Mouse (Mus musculus) spleen, adult 2 months (tissue): ENCODE results near the gene Dcun1d3. TPM values are rescaled to one million over a fixed set of nuclear protein-coding genes. Genes with fewer than 3 reads are reported as not detected.

ENCODE experiments used
- DNase-seq, 2 experiments: peaks; one replicate each; pipeline versions ENCODE4 v3.0.0 to v3.0.0-alpha.2; 2012 to 2021; ENCODE audit warnings: low spot score in 2 of 2, low read depth in 1 of 2
- H3K27ac ChIP-seq: fragments of 200-500 bp; 2 replicates; pipeline ENCODE4 v1.5.1; 2012; ENCODE audit warnings: low read length, inconsistent platforms; ENCODE audit not compliant: insufficient read depth
- H3K27me3 ChIP-seq: fragments of 200-500 bp; 2 replicates; pipeline ENCODE4 v1.6.1; 2012; ENCODE audit warnings: mild to moderate bottlenecking, moderate library complexity, low read length, inconsistent platforms; ENCODE audit not compliant: control insufficient read depth, insufficient read depth
- H3K36me3 ChIP-seq: fragments of 200-500 bp; 2 replicates; pipeline ENCODE4 v1.6.1; 2012; ENCODE audit warnings: mild to moderate bottlenecking, low read length, inconsistent platforms; ENCODE audit not compliant: control insufficient read depth, insufficient read depth
- H3K4me1 ChIP-seq: fragments of 200-500 bp; 2 replicates; pipeline ENCODE4 v1.6.1; 2011; ENCODE audit warnings: inconsistent platforms; ENCODE audit not compliant: control insufficient read depth, insufficient read depth, insufficient read length
- H3K4me3 ChIP-seq: fragments of 200-500 bp; 2 replicates; pipeline ENCODE4 v1.5.1; 2011; ENCODE audit warnings: mild to moderate bottlenecking, inconsistent platforms; ENCODE audit not compliant: insufficient read depth, insufficient read length; ENCODE audit errors: extremely low read depth
- CTCF ChIP-seq: fragments of 200-500 bp; IDR thresholded peaks from 2 replicates; pipeline ENCODE4 v1.5.1; 2011; ENCODE audit warnings: mild to moderate bottlenecking, inconsistent platforms; ENCODE audit not compliant: insufficient read depth, insufficient read length, insufficient replicate concordance; ENCODE audit errors: extremely low read depth
- POLR2A ChIP-seq: fragments of 200-500 bp; IDR thresholded peaks from 2 replicates; pipeline ENCODE4 v1.6.1; 2011; ENCODE audit warnings: low read depth, low read length, inconsistent platforms
- WGBS: fragments of 180-500 bp; shearing (Covaris S2); methylation state at CpG from one replicate; pipeline ENCODE4 v1.1.7; 2018; 5-methylcytosine and 5-hydroxymethylcytosine counted together
- polyA plus RNA-seq: library from polyadenylated mRNA; depleted of rRNA; stranded (reverse); fragments of >200 nt; gene quantifications from 2 replicates; pipeline ENCODE4 v1.2.3, GENCODE M21; 2012

The Dcun1d3 gene
- polyA plus RNA-seq, 1 experiment = 3.1 TPM

DNA sequence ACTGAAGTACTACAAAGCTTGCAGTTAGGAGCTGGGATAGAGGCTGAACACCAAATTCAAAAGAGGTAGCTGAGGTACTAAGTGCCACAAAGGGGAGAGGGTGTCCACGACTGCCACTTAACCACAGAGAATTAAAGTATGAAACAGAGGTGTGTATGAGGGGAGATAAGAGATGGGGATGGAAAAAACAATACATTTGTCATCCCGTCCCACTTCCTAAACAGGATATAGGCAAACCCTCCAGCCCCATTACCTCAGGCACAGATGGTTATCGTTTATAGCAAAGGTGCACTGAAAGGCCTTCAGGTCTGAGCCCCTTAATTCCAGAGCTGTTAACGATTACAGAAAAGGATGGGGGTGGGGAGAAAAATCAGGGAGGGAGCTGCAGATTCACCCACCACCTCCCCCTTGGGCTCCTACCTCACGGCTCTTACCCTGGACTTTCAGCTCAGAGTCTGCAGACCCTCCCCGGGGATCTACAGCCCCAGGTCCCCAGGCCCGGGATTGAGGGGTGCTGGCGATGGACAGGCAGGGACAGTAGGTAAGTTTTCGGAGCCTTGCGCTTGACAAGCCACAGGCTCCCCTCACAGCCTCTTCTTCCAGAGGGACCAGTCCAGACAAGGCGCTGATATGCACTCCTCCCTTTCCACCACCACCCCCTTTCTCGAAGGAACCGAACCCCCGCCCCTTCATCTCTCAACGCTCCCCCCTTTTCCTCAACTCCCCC, 1.1 kb downstream of the Dcun1d3 start:
- H3K36me3 ChIP-seq = no peaks in the 10 kb centered on the region
- TF ChIP-seq CTCF (no peak), POLR2A (no peak)
- 2% methylated on average over 14 of the region's 15 CpGs for WGBS
- H3K27me3 ChIP-seq = no peaks in the 10 kb centered on the region
- peak in 1 of 2 experiments; percentile 15 for DNase-seq
- H3K27ac ChIP-seq = no peak overlapping the region
- H3K4me1 ChIP-seq = no peaks in the 10 kb centered on the region
- H3K4me3 ChIP-seq = peak overlapping the region; percentile 92

DNA sequence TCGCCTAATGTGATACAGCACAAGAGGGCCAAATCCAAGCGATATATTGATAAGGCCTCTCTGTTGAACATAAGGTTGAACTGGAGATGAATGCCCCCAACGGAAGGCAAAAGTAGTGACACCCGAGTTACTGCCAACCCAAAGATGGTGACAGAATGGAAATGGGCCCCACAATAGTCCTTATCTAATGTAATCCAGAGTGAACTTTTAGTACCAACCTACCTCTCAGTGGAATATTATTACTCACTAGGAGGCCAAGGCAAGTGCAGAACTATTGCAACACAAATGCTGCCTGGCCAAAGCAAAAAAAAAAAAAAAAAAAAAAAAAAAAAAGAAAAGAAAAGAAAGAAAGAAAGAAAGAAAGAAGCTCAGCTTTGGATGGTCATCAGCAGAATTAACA, 3.4 kb downstream of the Dcun1d3 start:
- no peak overlapping the region for H3K27ac ChIP-seq
- no peaks in the 10 kb centered on the region for H3K36me3 ChIP-seq
- DNase-seq = no peak
- TF ChIP-seq POLR2A (no peak), CTCF (no peak)
- WGBS = 94% methylated on average over 4 of the region's 4 CpGs
- no peaks in the 10 kb centered on the region for H3K27me3 ChIP-seq
- H3K4me3 ChIP-seq = no peak overlapping the region
- no peaks in the 10 kb centered on the region for H3K4me1 ChIP-seq

DNA sequence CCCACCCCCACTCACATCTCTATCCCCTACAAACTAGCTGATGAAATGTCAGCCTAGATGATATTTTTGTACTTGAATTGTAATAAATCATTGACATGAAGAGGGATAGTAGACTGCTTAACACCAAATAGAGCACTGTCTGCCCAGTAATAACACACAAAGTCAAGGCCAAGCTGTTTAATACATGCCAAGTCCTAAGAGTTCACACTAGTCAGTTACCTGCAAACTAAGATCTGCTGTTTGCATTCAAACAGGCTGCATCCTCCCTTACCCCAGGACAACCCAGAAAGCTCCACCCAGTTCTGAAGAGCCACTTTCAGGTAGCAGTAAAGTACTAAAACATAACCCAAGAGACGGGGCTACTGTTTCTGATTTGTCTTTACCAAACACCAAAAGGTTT, 3.9 kb downstream of the Dcun1d3 start:
- Histone ChIP-seq H3K4me1 (no peaks in the 10 kb centered on the region), H3K27ac (no peak overlapping the region), H3K36me3 (no peaks in the 10 kb centered on the region; the same call in 1 of the 2 replicates), H3K4me3 (no peak overlapping the region), H3K27me3 (no peaks in the 10 kb centered on the region)
- 92% methylated on average over 1 of the region's 1 CpGs for WGBS
- TF ChIP-seq CTCF = no peak
- TF ChIP-seq POLR2A = no peak
- no peak for DNase-seq

DNA sequence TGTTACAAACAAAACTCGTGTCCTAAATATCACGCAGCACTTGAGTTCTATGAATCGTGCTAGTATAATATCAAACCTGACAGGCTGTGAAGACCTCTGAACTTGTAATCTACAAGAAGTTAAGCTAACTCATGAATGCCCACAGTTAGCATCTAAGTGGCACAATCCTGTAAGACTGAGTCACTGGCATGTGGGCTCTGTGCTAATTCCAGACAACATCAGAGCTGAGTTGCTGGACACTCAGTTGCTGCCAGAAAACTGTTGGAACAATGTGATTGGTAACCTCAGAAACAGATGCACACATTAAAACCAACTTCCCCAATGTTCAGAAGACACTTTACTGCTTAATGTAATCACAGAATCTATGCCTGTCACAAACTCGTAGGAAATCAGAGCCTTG, 8.2 kb downstream of the Dcun1d3 start:
- DNase-seq = no peak
- Histone ChIP-seq H3K4me3 (no peak overlapping the region), H3K4me1 (no peaks in the 10 kb centered on the region), H3K27me3 (no peaks in the 10 kb centered on the region), H3K36me3 (no peaks in the 10 kb centered on the region; the same call in 1 of the 2 replicates), H3K27ac (no peak overlapping the region)
- no peak for TF ChIP-seq POLR2A
- WGBS = 92% methylated on average over 4 of the region's 4 CpGs

DNA sequence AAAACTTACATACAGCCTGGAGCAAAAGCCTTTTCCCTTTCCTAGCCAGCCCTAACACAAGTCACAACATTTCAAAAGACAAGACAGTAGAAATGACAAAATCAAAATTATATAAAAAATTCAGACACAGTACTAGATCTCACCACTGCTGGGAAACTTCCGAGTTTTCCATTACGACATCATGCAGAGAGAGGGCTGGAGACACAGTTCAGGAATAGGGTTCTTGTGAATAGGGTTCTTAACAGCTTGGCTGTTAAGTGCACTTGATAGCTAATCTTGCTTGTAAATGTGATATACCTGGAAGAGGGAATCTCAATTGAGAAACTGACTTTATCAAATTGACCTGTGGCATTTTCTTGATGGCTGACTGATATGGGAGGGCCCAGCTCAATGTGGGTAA, 14.9 kb downstream of the Dcun1d3 start:
- H3K4me3 ChIP-seq = no peak overlapping the region
- TF ChIP-seq CTCF = no peak
- TF ChIP-seq POLR2A = no peak
- H3K4me1 ChIP-seq = no peaks in the 10 kb centered on the region
- 82% methylated on average over 2 of the region's 2 CpGs for WGBS
- H3K27ac ChIP-seq = no peak overlapping the region
- H3K27me3 ChIP-seq = no peaks in the 10 kb centered on the region
- DNase-seq = no peak
- H3K36me3 ChIP-seq = no peaks in the 10 kb centered on the region

DNA sequence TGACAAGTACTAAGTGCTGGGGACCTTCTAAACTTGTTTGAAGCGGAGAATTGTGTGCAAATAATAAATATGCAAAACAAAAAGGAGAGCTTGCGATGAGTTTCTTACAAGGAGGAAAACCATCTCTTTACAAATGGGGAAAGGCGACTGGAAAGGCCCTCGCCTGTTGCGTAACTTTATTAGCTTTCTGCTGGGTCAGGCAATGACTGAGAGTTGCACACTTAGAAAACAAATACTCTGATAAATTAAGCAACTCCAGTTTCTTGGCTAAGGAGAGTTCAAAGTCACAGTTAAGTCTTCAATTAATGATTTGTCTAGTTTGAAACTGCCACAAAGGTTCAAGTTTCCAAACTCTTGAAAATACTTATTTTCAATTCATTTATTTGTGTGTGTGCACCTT, 15.8 kb downstream of the Dcun1d3 start:
- Histone ChIP-seq H3K27ac (no peak overlapping the region), H3K27me3 (no peaks in the 10 kb centered on the region), H3K4me3 (no peak overlapping the region), H3K36me3 (no peaks in the 10 kb centered on the region), H3K4me1 (no peaks in the 10 kb centered on the region)
- TF ChIP-seq POLR2A = no peak
- TF ChIP-seq CTCF = no peak
- WGBS = 92% methylated on average over 5 of the region's 5 CpGs
- DNase-seq = no peak

DNA sequence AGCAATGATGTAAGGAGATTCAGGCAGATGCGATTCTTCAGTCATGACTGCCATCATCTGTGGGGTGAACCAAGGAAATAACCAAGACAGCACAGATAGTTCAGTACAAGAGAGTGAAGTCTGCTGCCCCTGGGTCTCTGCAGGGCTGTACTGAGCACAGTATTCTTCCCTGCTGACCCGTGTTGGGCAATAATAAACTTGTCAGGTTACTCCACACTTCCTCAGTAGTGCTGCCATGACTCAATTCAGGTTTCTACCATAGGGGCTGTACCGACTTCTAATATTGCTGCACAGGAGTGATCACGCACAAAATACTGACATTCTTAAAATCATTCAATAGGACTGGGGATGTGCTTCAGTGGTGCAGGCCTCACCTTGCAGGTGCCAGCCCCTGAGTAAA, 16.9 kb downstream of the Dcun1d3 start:
- Histone ChIP-seq H3K36me3 (no peaks in the 10 kb centered on the region), H3K4me3 (no peak overlapping the region), H3K4me1 (no peaks in the 10 kb centered on the region), H3K27ac (no peak overlapping the region), H3K27me3 (no peaks in the 10 kb centered on the region)
- no peak for TF ChIP-seq CTCF
- no peak for TF ChIP-seq POLR2A
- WGBS = 86% methylated on average over 4 of the region's 4 CpGs
- DNase-seq = no peak
